Mouse (Mus musculus): ENCODE data around the gene Tppp. TPM values are rescaled to one million over a fixed set of nuclear protein-coding genes. Genes with fewer than 3 reads are reported as not detected.
"Not testable (repeated sequence)": the region's sequence is repeated elsewhere in the genome, so short reads cannot be mapped to it uniquely, and the experiment has no call there.

The Tppp gene
- 10 to 100 TPM; 12.9 to 13.3 TPM for total RNA-seq (2021)
- long read RNA-seq, experiment 1, full-length matches to known transcripts = 2 of 6 reads
- long read RNA-seq, experiment 1, partial matches to known transcripts = 1 of 6 reads
- long read RNA-seq, experiment 1, other reads (novel, unspliced or antisense) = 3 of 6 reads
- long read RNA-seq, experiment 2, full-length matches to known transcripts = 1 of 8 reads
- long read RNA-seq, experiment 2, partial matches to known transcripts = 0 of 8 reads
- long read RNA-seq, experiment 2, other reads (novel, unspliced or antisense) = 7 of 8 reads

DNA sequence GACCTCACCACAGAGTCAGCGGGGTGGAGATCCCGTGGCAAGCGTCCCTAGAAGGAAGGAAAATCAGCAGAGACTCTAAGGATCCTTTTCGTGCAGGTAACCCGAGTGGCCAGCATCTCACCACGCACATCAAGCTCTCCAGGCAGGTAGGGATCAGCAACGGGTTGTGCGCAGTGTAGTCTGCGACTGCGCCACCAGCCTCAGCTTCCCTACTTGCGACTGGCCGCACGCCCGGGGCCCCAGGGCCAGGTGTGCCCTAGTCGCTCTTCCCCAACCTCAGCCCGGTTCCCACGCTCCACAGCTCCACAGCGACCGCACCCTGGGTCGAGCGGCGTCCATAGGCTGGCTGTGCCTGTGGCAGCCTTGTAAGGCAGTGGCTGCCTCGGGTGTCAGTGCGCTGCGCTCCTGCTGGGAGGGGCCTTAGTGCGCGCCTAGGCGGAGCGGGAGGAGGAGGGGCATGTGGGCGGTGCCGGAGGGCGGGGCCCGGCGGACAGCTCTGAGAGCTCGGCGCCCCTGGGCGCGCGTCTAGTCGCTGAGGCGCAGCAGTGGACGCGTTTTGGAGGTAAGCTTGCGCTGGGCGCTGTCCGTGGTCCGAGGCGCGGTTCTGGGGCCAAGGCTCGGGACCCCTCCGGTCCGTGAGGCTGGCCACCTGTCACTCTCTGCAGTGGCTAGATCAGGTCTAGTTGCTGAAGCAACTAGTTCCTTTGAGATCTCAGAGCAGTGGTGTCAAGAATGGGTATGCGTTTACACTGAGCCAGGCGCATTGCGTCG, at the start of gene Tppp:
Gene Tppp, plus strand, starts transcription at position 460 of the 771 bp plus-strand sequence.
- peak; percentile 96 to 98 for DNase-seq

DNA sequence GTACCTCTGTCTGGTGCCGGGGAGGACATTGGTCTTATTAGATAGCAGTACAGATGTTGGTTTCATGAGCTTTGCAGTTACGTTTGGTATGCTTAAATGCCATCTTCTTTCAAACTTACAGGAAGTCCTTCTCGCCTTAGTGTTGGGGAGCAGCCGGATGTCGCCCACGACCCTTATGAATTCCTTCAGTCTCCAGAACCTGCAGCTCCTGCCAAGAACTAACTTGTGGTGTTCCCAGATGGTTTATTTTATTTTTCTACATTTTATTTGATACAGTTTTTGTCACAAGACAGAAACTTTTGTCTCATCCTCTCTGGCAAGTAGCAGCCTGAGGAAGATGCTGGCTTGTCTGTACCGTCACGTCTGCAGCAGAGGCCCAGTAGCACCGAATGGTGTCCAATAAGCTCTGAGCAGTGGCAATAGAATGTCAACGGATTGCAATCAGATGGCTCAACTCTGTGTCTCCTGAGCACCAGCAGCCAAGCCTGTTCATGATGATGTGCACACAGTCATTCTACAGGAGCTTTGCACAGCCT, 49.0 kb upstream of the Tppp start:
- no peak for DNase-seq

- DNase-seq = no peak
Measured at GRCm38 (mm10) chr13:73961177-73961576, 48.0 kb upstream of the Tppp start.

DNA sequence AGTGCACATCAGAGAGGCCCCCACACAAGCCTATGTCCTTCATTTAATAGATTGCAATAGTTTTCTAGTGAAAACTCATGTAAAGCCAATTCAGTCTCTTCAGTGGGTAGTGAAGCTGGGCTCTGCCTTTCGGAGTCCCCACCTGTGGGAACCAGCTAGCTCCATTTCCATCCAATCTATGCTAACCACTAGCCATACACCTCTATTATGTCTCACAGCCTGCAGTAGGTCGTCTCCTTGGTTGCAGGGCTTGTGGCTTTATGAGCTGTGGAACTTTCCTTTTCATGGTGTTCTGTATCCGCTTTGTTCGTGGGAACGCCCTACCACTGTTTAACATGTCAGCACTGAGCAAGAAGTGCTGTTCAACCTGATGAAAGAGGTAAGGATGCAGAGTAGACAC, 45.7 kb upstream of the Tppp start, which contains the start of gene Zdhhc11:
Gene Zdhhc11, plus strand, starts transcription at position 301 of the 400 bp plus-strand sequence.
- DNase-seq = no peak

GRCm38 (mm10) chr13:73970545-73971448, 38.4 kb upstream of the Tppp start:
- DNase-seq = peak; percentile 94 to 98

- DNase-seq = no peak
Measured at GRCm38 (mm10) chr13:73974523-73974922, 34.7 kb upstream of the Tppp start.

DNA sequence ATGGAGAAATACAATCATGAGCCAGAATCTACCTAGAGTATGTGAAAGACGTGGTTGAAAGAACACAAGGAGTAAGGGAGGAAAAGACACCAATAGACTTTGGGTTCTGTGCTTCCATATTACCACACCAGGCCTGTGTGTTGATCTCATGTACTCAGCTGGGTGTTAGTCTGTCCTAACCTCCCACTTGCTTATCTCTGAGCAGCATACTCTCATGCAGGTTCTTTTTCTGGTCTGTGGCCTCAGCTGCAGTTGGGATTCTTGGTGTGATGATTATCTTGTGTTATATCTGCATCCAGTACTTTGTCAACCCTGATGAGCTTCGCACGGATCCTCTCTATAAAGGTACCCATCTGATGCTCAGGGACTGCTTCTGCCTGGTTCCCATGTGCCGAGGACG, 32.3 kb upstream of the Tppp start:
- DNase-seq = no peak

DNA sequence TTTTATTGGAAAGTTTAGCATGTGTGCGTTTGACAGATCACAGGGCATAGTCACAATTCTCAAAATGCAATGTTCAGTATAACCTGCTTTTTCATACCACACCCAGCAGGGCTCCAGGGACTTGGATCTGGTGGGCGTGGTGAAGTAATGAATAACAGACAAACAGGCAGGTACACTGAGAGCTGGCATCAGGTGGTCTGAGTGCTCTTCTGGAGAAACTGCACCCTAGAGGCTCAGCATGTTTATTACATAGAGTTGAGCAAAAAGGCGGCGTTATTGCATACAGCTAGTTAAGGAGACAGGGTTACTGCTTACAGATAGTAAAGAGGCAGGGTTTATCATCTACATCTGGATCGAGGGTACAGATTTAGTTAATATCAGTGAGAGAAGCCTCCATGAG, 18.9 kb upstream of the Tppp start:
- DNase-seq = no peak

DNA sequence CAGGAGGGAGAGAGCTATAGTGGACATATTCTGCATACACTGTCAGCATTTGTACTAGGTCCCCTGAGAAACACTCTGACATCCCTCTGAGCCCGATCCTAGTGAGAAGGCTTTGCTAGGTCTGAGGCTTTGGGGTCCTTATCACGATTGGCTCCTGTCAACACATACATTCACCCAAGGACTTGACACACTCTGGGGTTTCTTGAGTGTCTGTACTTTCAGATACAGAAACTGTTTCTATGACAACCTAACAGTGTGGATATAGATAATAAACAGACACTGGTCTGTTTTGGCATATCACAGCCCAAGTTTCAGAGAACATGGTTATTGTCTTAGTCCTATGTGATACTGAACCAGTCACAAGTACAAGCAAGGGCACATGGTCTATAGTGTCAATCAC, 18.4 kb upstream of the Tppp start:
- no peak for DNase-seq

DNA sequence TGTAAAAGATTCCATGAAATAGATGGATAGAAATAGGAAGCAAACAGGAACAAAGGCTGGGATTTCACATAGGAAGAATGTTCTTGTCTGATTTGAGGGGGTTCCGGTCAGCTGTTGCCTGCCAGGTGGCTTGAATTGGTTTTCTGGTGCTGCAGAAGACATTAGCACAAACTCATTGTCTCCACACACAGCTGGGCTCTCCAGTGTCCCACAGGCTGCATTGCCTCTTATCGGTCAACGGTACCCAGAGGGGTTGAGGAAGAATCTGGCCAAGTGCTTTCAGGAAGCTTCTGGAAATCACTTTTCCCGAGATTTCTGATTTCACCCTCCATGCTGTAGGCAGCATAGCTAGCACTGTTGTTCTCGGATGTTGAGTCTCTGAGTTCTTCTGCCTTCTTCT, 17.9 kb upstream of the Tppp start:
- peak; percentile 32 to 74 for DNase-seq

- no peak for DNase-seq
Measured at GRCm38 (mm10) chr13:73996456-73996855, 12.8 kb upstream of the Tppp start.

- DNase-seq = no peak
Measured at GRCm38 (mm10) chr13:74000519-74000918, 8.7 kb upstream of the Tppp start.

- no peak for DNase-seq
Measured at GRCm38 (mm10) chr13:74000961-74001360, 8.2 kb upstream of the Tppp start.

- DNase-seq = no peak
Measured at GRCm38 (mm10) chr13:74001492-74001891, 7.7 kb upstream of the Tppp start.

GRCm38 (mm10) chr13:74006881-74007280, 2.3 kb upstream of the Tppp start:
- DNase-seq = not testable (repeated sequence)

- not testable (repeated sequence) for DNase-seq
Measured at GRCm38 (mm10) chr13:74008216-74008615, 991 bp upstream of the Tppp start.

DNA sequence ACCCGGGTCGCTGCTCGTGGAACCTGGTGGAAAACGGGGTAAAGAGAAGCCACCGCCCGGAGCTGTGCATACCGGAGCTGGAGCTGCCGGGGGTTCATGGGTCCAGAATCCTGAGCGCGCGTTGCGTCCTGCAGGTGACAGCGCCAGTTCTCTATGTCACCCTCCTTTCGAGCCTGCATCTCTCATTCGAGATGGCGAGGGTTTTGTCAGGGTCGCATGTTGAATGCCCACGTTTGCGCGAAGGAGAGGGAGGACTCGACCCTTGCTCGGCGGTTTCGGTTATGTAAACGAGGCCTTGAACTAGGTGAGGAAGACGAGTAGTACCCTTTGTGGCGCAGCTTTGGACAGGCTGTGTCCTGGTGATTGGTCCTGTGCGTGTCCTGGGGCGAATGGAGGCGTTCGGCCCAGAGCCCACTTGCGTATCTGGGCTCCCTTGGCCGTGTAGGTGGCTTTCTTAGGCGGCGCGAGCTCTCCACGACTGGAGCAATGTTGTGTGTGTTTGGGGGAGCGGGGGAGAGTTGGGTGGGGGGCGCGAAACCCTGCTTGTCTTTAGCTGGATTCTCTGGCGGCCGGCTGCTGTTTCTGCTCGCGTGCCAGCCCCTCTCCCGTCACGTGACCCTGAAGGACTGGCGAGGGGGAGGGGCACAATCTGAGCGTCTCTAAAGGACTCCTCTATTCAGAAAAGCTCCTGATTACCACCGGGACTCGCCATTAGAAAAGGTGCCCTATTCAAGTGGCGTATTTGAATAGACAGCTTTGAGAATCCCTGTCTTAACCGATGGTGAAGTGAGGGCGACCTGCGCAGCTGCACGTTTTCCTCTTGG, 796 bp downstream of the Tppp start:
- peak; percentile 89 for DNase-seq

- peak in 1 of 2 experiments; percentile 31 for DNase-seq
Measured at GRCm38 (mm10) chr13:74010678-74011077, 1.5 kb downstream of the Tppp start.

DNA sequence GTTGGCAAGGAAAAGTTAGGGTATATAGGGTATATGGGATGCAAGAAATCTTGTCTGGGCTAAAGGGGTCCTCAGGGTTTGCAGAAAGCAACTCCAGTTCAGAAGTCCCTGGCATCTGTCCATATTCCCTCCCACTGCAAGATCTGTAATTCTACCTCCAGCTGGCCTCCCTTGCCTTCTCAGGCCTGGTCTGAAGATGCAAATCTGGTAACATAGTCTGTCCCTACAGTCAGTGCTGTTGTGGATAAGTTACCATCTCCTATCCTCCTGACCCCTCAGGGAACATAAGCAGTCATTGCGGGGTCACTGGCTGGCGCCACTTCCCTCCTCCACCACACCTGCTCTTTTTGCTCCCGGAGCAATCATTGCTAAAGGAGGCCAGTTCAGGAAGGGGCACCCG, 6.7 kb downstream of the Tppp start:
- DNase-seq = no peak

- DNase-seq = no peak
Measured at GRCm38 (mm10) chr13:74017426-74017825, 8.2 kb downstream of the Tppp start.

GRCm38 (mm10) chr13:74019006-74019405, 9.8 kb downstream of the Tppp start:
- DNase-seq = not testable (repeated sequence)
